Mouse (Mus musculus) neural tube, embryonic 15.5 days (tissue): Measurements from ENCODE around the gene Eef1a2. TPM values are rescaled to one million over a fixed set of nuclear protein-coding genes. Genes with fewer than 3 reads are reported as not detected.
A peak's percentile ranks its signal among the peaks of the same experiment; 100 is the strongest.

Experiments
- ATAC-seq: fragments of 200-750 bp; cut with Nextera tagmentation; 2 replicates; pipeline ENCODE4 v1.8.0; 2017; ENCODE audit warnings: mild to moderate bottlenecking, moderate TSS enrichment, moderate library complexity; ENCODE audit not compliant: low FRiP score
- H3K27ac ChIP-seq: fragments of 300-500 bp; sonication (generic); replicated peaks from 2 replicates; pipeline ENCODE4 v1.5.1; 2015; ENCODE audit warnings: mild to moderate bottlenecking, inconsistent platforms
- H3K27me3 ChIP-seq: fragments of 300-500 bp; sonication (generic); replicated peaks from 2 replicates; pipeline ENCODE4 v1.6.1; 2015; ENCODE audit warnings: inconsistent platforms
- H3K36me3 ChIP-seq: fragments of 300-500 bp; sonication (generic); 2 replicates; pipeline ENCODE4 v1.6.1; 2015; ENCODE audit warnings: inconsistent platforms
- H3K4me1 ChIP-seq: fragments of 300-500 bp; sonication (generic); 2 replicates; pipeline ENCODE4 v1.6.1; 2015; ENCODE audit warnings: inconsistent platforms
- H3K4me2 ChIP-seq: fragments of 300-500 bp; sonication (generic); 2 replicates; pipeline ENCODE4 v1.6.1; 2015; ENCODE audit warnings: inconsistent platforms, mild to moderate bottlenecking, moderate library complexity
- H3K4me3 ChIP-seq: fragments of 300-500 bp; sonication (generic); replicated peaks from 2 replicates; pipeline ENCODE4 v1.5.1; 2015; ENCODE audit warnings: mild to moderate bottlenecking, inconsistent platforms
- H3K9ac ChIP-seq: fragments of 300-500 bp; sonication (generic); replicated peaks from 2 replicates; pipeline ENCODE4 v1.6.1; 2015; ENCODE audit warnings: mild to moderate bottlenecking, inconsistent platforms
- H3K9me3 ChIP-seq: fragments of 300-500 bp; sonication (generic); replicated peaks from 2 replicates; pipeline ENCODE4 v1.6.1; 2016; ENCODE audit warnings: inconsistent platforms
- WGBS: fragments of 180-500 bp; shearing (Covaris S2); methylation state at CpG from one replicate; pipeline ENCODE4 v1.1.7; 2015; ENCODE audit warnings: mixed read lengths; 5-methylcytosine and 5-hydroxymethylcytosine counted together
- polyA plus RNA-seq: library from polyadenylated mRNA; unstranded; fragments of >200 nt; fragmentation: Nextera tagmentation; extraction: Ambion mirVana; gene quantifications from 2 replicates; pipeline ENCODE4 v1.2.1, GENCODE M21; 2015

Gene Eef1a2
- polyA plus RNA-seq, 1 experiment from 2014 or later = 16.8 TPM

DNA sequence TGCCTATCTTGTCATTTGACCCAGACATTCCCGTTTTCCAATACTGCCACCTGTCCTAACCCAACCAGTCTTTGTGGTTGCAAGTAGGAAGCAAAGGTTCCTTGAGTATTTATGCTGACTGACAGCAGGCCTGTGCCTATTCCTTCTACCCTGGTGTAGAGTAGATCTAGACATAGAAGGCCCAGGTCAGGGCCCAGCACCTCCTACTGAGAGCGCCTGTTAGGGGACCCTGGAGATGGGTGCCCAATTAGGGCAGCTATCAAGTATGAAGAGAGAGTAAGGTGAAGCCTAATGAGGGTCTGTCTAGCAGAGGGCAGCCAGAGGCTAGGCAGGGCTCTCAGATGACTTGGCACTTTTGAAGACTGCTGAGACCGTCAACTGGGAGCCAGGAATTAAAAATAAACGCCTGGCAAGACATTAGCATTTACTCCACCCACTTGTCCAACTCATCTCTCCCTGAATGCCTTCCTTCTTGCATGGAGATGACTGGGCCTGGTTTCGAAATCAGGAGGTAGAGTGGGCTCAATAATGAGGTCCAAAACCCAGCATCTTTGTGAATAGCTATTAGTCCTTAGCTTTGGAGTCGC lies 995 bp upstream of the Eef1a2 start:
- Histone ChIP-seq H3K36me3 (peaks cover 7% of the 10 kb centered on the region), H3K9me3 (no peaks in the 10 kb centered on the region), H3K4me1 (peaks cover 55% of the 10 kb centered on the region), H3K4me2 (peak overlapping the region; percentile 70), H3K27ac (peak overlapping the region; percentile 90), H3K9ac (peak overlapping the region; percentile 56; the same call in 1 of the 2 replicates), H3K27me3 (peaks cover 4% of the 10 kb centered on the region; the same call in 1 of the 2 replicates), H3K4me3 (no peak overlapping the region)
- no peak for ATAC-seq
- WGBS = 81% methylated on average over 6 of the region's 6 CpGs

DNA sequence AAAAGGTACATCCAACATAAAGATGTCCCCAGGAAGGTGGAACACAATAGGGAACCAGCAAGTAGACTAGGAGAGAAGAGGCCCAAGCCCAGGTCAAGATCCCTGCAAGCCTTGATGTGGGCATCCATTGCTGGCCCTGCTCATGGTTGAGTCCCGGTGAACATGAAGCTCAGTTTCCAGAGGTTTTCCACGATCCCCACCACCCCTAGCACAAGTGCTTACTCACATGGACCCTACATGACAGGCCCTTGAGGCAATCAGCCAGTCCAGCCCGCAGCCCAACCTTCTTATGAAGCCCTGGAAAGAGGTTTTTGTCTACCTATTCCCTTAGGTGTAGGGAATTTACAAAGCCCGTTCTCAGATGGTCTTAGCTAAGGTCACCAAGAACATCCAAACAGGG lies 366 bp upstream of the Eef1a2 start:
- peaks cover 55% of the 10 kb centered on the region for H3K4me1 ChIP-seq
- H3K4me2 ChIP-seq = peak overlapping the region; percentile 70
- peak overlapping the region; percentile 60 for H3K4me3 ChIP-seq
- H3K9ac ChIP-seq = peak overlapping the region; percentile 56
- peak overlapping the region; percentile 90 for H3K27ac ChIP-seq
- peaks cover 12% of the 10 kb centered on the region for H3K36me3 ChIP-seq
- peaks cover 8% of the 10 kb centered on the region; the same call in 1 of the 2 replicates for H3K27me3 ChIP-seq
- ATAC-seq = 0 out of 2 replicates have a peak, but pooled peaks have one; percentile 0
- H3K9me3 ChIP-seq = no peaks in the 10 kb centered on the region
- 78% methylated on average over 4 of the region's 4 CpGs for WGBS

DNA sequence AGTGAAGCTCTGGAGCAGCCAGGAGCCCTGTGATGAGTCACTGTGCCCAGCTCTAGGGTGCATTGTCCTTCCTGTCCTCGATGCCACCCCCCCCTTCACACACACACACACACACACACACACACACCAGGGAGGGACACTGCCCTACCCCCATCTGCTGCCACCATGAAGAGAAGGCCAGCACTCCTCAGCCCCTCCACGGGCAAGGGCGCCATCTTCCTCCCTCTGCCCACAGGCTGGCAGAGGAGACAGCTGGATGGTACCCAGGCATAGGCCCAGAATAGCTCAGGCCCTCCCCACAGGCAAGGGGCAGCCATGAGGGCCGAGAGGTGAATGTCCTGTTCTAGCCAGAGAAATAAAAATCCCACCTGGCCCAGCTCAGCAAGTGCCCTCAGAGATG lies 1.0 kb downstream of the Eef1a2 start:
- Histone ChIP-seq H3K9me3 (no peaks in the 10 kb centered on the region), H3K36me3 (peaks cover 13% of the 10 kb centered on the region), H3K4me3 (peak overlapping the region; percentile 60), H3K27ac (peak overlapping the region; percentile 90), H3K27me3 (peaks cover 8% of the 10 kb centered on the region; the same call in 1 of the 2 replicates), H3K9ac (peak overlapping the region; percentile 56), H3K4me2 (peak overlapping the region; percentile 70), H3K4me1 (peaks cover 55% of the 10 kb centered on the region)
- ATAC-seq = peak; percentile 6; the same call in 1 of the 2 replicates
- WGBS = 66% methylated on average over 4 of the region's 4 CpGs

DNA sequence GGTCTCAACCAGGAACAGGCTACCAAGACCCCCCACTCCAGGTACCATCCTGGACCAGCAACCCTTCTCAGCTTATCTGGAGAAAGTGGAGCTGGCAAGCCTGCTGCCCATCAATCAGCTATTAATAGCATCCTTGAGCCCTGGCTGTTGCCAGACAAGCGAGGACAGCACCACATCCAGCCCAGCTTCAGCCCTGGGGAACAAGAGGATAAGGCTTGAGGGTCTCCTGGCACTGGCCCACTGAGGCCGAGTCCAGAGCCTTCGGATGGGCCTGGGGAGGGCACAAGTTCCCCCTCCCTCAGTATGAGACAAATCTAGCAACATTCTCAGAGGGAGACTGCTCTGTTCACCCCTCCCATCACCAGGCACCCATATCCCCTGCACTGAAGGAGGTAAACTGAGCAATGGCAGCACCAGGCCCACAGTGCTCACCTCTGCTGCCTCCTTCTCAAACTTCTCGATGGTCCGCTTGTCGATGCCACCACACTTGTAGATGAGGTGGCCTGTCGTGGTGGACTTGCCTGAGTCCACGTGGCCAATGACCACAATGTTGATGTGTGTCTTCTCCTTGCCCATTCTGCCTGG lies 1.9 kb downstream of the Eef1a2 start:
- Histone ChIP-seq H3K4me3 (peak overlapping the region; percentile 60), H3K27ac (no peak overlapping the region), H3K4me1 (peaks cover 49% of the 10 kb centered on the region), H3K9ac (no peak overlapping the region), H3K4me2 (peak overlapping the region; percentile 70), H3K9me3 (no peaks in the 10 kb centered on the region), H3K36me3 (peaks cover 21% of the 10 kb centered on the region), H3K27me3 (peaks cover 12% of the 10 kb centered on the region; the same call in 1 of the 2 replicates)
- no peak for ATAC-seq
- 77% methylated on average over 8 of the region's 8 CpGs for WGBS

DNA sequence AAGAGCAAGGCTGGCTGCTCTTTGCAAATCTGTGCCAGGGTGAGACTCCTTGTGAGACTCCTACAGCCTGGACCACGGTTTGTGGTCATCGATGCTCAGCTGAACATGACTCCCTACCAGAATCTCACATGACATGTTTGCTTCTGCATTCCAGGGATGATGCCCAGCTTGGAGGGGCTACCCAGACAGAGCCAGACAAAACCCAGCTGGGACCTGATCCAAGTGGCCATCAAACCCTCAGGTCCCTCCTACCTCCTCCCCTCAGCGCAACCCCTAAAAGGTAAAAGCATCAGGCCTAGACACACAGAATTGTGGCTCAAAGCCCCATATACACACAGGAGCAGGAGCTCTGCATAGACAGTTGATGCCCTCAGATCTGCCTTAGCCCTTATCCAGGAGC lies 2.5 kb downstream of the Eef1a2 start:
- Histone ChIP-seq H3K9ac (no peak overlapping the region), H3K9me3 (no peaks in the 10 kb centered on the region), H3K36me3 (peaks cover 22% of the 10 kb centered on the region), H3K27me3 (peaks cover 16% of the 10 kb centered on the region; the same call in 1 of the 2 replicates), H3K4me3 (peak overlapping the region; percentile 60), H3K27ac (no peak overlapping the region), H3K4me1 (peaks cover 43% of the 10 kb centered on the region), H3K4me2 (peak overlapping the region; percentile 70)
- WGBS = 90% methylated on average over 3 of the region's 3 CpGs
- ATAC-seq = no peak

DNA sequence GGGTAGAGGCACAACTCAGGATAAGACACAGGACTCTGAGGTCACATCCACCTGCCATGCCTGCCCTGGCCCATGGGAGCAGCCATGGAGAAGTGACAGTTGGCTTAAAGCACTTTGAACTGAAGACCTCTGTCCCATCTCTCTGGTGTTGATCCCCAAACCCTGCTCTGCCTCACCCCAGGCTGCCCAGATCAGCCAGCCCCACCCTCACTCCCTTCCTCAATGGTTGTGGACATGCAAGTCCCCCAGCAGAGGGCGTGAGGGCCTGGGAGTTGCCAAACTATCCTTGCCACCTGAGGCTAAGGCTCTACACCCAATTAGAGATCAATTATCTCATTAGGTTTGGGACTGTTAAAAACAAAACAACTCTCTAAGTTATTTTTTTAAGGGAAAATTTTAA lies 3.0 kb downstream of the Eef1a2 start:
- Histone ChIP-seq H3K9ac (no peak overlapping the region), H3K27me3 (peaks cover 16% of the 10 kb centered on the region; the same call in 1 of the 2 replicates), H3K4me2 (peak overlapping the region; percentile 70; the same call in 1 of the 2 replicates), H3K27ac (no peak overlapping the region), H3K4me3 (no peak overlapping the region), H3K36me3 (peaks cover 24% of the 10 kb centered on the region), H3K9me3 (no peaks in the 10 kb centered on the region), H3K4me1 (peaks cover 38% of the 10 kb centered on the region)
- no peak for ATAC-seq
- 4% methylated on average over 1 of the region's 1 CpGs for WGBS

DNA sequence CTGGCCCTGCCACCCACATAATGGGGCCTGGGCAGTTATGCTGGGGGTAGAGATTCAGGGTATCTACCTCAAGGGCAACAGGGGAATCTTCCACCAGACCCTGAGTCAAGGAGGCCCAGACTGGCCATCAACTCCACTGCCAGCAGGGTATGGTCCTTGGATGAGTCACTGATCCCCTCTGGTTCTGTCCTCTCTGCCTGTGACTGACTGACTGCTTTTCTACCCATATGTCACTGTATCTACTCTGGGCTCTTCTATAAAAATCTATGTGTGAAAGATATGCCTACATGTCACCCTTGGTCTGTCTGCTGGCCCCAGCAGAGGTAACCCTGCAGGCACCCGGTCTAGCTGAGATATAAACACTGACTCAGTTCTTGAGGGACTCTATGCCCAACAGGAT lies 3.7 kb downstream of the Eef1a2 start:
- no peak overlapping the region for H3K4me2 ChIP-seq
- 94% methylated on average over 1 of the region's 1 CpGs for WGBS
- H3K36me3 ChIP-seq = peaks cover 28% of the 10 kb centered on the region
- H3K27me3 ChIP-seq = peaks cover 16% of the 10 kb centered on the region; the same call in 1 of the 2 replicates
- no peak overlapping the region for H3K9ac ChIP-seq
- H3K27ac ChIP-seq = no peak overlapping the region
- no peaks in the 10 kb centered on the region for H3K9me3 ChIP-seq
- no peak for ATAC-seq
- no peak overlapping the region for H3K4me3 ChIP-seq
- peaks cover 40% of the 10 kb centered on the region for H3K4me1 ChIP-seq

DNA sequence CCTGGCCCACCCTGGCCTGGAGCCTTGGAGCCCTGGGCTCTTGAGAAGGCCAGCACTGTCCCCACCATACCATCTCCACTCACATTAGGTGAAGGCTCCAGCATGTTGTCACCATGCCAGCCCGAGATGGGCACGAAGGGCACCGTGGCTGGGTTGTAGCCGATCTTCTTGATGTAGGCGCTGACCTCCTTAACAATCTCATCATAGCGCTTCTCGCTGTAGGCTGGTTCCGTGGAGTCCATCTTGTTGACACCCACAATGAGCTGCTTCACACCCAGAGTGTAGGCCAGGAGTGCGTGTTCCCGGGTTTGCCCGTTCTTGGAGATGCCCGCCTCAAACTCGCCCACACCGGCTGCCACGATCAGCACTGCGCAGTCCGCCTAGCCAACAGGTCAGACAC lies 4.1 kb downstream of the Eef1a2 start:
- Histone ChIP-seq H3K27me3 (peaks cover 16% of the 10 kb centered on the region; the same call in 1 of the 2 replicates), H3K9me3 (no peaks in the 10 kb centered on the region)

DNA sequence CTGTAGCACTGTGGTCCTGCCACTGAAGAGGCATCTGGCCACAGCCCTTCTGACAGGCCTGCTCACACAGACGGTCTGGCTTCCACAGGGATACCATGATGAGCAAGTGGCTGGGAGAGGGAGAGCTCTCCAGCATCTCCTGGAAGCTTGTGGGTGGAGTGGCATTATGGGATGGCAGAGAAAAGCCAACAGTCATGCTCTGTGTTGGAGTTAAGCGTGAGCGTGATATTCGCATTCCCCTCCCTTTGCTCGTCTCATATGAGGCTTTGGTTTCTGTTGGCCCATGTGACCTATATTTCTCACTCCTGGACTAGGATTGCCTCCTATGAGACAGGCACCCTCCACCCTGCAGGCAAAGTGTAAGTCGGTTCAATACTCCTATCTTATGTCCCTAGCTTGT lies 6.5 kb downstream of the Eef1a2 start:
- 75% methylated on average over 6 of the region's 6 CpGs for WGBS
- no peak overlapping the region for H3K27ac ChIP-seq
- no peak overlapping the region for H3K9ac ChIP-seq
- H3K4me2 ChIP-seq = no peak overlapping the region
- H3K36me3 ChIP-seq = peaks cover 40% of the 10 kb centered on the region
- H3K4me3 ChIP-seq = no peak overlapping the region
- peaks cover 24% of the 10 kb centered on the region for H3K4me1 ChIP-seq
- peaks cover 19% of the 10 kb centered on the region; the same call in 1 of the 2 replicates for H3K27me3 ChIP-seq
- no peak for ATAC-seq
- H3K9me3 ChIP-seq = no peaks in the 10 kb centered on the region

More for the DNA sequence above, 4.1 kb downstream of the Eef1a2 start:
- peaks cover 28% of the 10 kb centered on the region for H3K36me3 ChIP-seq
- H3K4me3 ChIP-seq = no peak overlapping the region
- no peak overlapping the region for H3K4me2 ChIP-seq
- H3K4me1 ChIP-seq = peaks cover 40% of the 10 kb centered on the region
- no peak overlapping the region for H3K9ac ChIP-seq
- 96% methylated on average over 17 of the region's 17 CpGs for WGBS
- H3K27ac ChIP-seq = no peak overlapping the region
- no peak for ATAC-seq

DNA sequence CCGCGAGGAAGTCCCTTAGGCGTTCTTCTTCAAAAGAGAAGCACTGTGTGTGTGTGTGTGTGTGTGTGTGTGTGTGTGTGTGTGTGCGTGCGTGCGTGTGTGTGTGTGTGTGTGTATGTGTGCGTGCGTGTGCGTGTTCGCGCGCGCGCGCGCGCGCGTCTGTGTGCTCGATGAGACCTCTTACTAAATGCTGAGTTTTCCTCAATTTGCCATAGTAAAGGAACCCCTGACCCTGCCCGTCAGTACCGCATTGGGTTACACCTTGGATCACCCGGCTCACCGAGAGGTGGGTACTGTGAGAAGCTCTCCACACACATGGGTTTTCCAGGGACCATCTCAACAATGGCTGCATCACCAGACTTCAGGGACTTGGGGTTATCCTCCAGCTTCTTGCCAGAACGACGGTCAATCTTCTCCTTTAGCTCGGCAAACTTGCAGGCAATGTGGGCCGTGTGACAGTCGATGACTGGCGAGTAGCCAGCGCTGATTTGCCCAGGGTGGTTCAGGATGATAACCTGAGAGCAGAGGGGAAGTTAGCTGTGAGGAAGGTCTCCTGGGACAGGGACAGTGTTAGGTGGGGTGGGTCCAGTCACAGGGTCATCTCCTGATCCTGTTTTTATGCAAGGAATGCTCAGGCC lies 8.4 kb downstream of the Eef1a2 start:
- no peak for ATAC-seq
- Histone ChIP-seq H3K9ac (peak overlapping the region; percentile 34; the same call in 1 of the 2 replicates), H3K4me2 (peak overlapping the region; percentile 63), H3K4me1 (peaks cover 12% of the 10 kb centered on the region), H3K36me3 (peaks cover 40% of the 10 kb centered on the region), H3K27ac (0 out of 2 replicates have a peak overlapping the region, but pooled peaks have one; percentile 51), H3K4me3 (peak overlapping the region; percentile 35), H3K9me3 (no peaks in the 10 kb centered on the region), H3K27me3 (peaks cover 23% of the 10 kb centered on the region; the same call in 1 of the 2 replicates)
- WGBS = 14% methylated on average over 31 of the region's 31 CpGs

DNA sequence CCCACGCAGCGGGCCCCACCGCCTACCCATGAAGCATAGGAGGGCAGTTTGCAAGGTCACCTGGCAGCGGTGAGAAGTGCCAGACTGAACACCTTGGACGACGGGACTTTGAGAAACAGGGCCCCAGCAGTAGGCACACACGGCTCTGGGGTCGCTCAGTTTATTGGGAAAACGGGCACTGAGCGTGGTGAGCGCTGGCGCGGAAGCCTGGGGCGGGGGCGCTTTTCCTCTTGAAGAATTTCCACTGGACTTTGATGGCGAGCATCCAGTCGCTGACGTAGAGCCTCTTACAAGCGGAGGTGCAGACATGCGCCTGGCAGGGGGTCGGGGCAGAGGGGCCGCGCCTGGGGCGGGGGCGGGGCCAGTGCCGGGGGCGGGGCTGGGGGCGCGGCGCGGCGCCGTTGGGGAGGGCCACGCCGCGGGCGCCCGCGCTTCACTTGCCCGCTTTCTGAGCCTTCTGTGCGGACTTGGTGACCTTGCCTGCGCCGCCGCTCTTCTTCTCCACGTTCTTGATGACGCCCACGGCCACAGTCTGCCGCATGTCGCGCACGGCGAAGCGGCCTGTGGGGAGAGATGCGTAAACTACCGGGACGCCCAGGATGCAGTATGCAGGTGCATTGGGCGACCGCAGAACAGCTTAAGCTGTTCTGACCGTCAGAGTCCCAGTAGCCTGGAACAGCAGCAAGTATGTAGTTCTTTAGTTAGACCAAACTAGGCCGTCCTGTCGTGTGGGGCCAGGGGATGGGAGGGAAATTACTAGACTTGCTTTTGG lies 9.1 kb downstream of the Eef1a2 start:
- Histone ChIP-seq H3K27ac (0 out of 2 replicates have a peak overlapping the region, but pooled peaks have one; percentile 51), H3K27me3 (peaks cover 18% of the 10 kb centered on the region; the same call in 1 of the 2 replicates), H3K9me3 (no peaks in the 10 kb centered on the region), H3K36me3 (peaks cover 33% of the 10 kb centered on the region), H3K4me1 (peaks cover 12% of the 10 kb centered on the region), H3K4me2 (peak overlapping the region; percentile 63), H3K4me3 (peak overlapping the region; percentile 35), H3K9ac (peak overlapping the region; percentile 34)
- 2% methylated on average over 49 of the region's 61 CpGs for WGBS
- ATAC-seq = no peak
